Mouse (Mus musculus) right cerebral cortex, postnatal 10 days (tissue): ENCODE measurements around the gene Slc2a6.

Source experiments
- DNase-seq, 2 experiments: peaks; one replicate each; pipeline ENCODE4 v3.0.0; 2021; ENCODE audit warnings: low spot score in 2 of 2

Slc2a6 gene

DNA sequence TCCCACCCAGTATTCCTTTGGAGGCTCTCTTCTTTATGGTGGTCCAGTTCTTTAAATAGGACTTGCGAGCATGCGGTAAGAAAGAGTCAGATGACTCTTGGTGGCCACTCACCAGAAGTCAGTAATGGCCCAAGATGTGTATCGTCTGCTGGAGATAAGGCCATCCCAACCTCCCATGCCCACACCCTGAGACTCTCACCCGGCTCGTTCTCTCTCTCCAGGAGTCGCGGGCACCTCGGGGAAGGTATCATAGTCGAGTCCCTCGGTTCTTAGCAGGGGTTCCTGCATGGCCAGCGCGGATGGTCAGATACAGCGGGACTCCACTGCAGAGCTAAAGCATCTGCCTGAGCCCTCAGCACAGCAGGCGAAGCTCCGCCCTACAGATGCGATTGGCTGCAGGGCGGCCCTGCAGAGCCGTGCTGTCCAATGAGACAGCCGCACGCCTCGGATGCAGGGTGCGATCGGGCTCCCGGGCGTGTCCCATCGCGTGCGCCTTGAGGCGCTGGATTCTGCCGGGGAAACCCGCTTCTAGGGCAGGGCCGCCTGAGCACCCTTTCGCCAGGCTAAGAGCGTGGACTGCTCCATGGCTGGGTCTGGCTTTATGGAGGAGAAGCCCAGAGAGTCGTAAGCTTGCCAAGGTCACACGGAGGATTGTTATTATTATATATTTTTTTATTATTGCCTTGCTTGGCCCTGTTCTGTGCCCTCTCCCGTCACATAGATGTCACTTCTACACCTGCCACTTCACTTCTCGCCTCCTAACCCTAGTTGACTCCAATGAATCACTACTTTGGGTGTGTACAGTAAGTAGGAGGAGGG lies at the start of gene Slc2a6:
Gene Slc2a6, minus strand, starts transcription at position 381 of the 819 bp plus-strand sequence.
- peak; percentile 96 to 97 for DNase-seq

DNA sequence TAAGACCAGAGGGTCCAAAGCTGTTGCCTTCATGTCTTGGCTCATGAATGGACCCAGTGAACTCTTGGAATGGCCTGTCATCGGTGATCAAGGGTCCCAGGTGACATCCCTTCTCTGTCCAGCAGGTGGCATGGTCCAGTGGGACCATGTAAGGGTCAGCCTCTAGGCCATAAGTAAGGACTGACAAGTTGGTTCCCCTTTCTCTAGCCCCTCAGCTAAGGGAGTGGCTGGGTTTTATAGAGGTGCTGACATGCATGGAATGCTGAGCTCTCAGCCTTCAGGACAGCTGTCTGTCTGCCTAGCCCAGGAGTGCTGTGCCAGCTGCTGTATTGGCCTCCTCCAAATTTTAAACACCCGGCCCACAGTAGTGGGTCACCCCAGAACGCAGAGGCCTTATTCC lies 47.7 kb upstream of the Slc2a6 start:
- no peak for DNase-seq

DNA sequence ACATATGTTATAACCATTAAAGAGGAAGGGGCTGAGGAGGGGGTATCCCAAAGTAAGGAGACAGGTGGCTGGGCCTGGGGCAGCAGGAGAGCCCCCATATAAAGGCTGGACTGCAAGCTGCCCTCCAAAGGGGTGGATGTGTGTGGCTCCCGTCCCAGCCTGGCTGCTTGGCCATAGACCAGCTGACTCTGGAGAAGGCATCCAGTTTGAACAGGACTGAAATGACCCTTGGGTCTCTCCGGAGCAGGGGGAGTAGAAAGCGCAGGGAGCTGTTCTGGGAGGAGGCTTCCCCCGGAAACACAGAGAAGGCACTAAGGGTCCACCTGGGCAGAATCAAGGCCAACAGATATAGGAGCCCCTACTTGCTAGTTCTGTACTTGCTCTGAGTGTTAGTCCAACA lies 47.0 kb upstream of the Slc2a6 start:
- no peak for DNase-seq

GRCm38 (mm10) chr2:27073407-27073806 lies 45.6 kb upstream of the Slc2a6 start:
- no peak for DNase-seq

DNA sequence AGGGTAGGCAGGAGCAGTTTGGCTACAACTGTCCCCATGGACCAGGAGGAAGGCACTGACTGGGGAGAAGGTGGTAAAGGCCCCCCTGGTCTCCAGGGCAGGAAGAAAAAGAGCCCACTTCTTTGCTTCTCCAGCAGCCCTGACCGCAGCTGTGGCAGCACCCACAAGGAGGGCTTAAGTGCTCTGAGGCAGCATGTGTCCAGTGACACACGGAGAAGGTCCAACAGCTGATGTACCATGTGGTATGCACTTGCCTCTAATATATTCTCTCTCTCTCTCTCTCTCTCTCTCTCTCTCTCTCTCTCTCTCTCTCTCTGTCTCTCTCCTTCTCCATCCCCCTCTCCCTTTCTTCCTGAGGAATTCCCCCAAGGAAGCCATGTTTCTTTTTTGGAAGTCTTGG lies 44.2 kb upstream of the Slc2a6 start, which contains the start of gene Mymk:
Gene Mymk, minus strand, starts transcription at position 202 of the 400 bp plus-strand sequence.
- no peak for DNase-seq

DNA sequence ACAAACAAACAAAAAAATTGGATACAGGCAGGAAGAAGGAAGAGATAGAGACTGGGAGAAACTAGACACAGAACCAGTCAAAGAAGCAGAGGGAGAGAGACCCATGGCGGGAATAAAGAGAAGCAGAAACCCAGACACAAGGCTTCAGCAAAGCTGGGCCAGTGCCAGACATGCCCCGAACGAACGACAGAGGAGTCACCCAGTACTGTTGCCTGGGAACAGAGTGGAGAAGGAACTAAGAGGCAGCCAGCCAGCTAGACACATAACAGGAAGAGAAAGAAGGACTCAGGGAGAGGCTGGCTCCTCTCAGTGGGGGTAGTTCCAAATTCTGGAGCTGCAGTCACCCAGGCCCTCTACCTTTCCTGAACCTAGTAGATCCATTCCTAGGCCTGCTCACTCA lies 43.3 kb upstream of the Slc2a6 start:
- peak; percentile 97 to 98 for DNase-seq

GRCm38 (mm10) chr2:27070247-27070813 lies 42.5 kb upstream of the Slc2a6 start:
- no peak for DNase-seq

GRCm38 (mm10) chr2:27069646-27070045 lies 41.8 kb upstream of the Slc2a6 start:
- no peak for DNase-seq

- DNase-seq: no peak
These were observed 40.2 kb upstream of the Slc2a6 start for GRCm38 (mm10) chr2:27067996-27068395.

- DNase-seq: no peak
These were observed 39.3 kb upstream of the Slc2a6 start for GRCm38 (mm10) chr2:27067124-27067523.

DNA sequence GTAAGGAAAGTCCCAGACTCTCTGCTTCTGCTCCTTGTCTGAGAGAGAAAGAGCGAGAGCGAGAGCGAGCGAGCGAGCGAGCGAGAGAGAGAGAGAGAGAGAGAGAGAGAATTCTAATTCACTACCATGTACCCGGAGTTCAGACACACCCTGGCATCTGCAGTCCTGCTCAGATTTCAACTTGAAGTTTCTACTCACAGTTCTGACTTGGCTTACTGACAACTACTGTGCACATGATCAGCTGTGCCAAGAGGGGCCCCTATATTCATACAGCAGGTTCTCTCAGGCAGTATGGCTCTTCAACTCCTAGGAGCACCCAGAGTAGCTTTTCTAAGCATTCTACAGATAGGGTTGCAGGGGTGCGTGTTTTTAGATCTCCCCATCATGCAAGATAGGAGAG lies 31.4 kb upstream of the Slc2a6 start:
- no peak for DNase-seq

DNA sequence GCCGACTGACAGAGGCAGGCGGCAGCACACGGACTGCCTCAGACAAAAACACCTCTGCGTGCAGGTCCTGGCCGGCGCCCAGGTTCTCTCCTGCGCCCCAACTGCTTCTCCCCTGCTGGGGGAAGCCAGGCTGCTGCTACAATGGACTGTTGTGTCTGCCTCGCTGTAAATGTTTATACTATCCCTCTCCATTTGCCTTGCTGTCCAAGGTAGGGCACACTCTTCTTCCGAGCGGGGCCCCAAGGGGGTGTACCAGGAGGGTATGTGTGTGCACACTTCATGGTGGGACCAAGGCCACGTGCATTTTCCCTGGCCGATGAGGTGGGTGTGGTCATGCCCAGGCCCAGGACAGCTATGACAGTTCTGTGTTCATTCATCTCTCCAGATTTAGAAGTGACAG lies 31.0 kb upstream of the Slc2a6 start:
- DNase-seq: no peak

DNA sequence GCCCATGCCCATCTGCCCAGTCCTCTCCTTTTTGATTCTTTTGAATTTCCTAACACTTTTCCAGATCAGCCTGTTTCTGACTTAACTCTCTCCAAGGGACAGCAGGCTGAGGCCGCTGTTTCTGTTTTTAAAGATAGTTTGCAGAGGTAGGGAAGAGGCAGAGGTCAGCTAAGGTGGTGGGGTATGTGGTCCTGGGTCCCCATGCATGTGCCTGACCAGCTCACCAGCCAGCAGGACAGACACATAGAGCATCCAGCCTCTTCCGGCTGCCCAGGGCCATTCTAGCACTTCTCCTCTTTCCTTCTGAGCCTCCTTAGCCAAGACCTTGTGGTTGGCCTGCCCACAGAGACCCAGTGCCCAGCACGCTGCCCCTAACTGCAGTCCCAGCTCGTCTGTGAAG lies 30.5 kb upstream of the Slc2a6 start:
- DNase-seq: no peak

GRCm38 (mm10) chr2:27049408-27049807 lies 21.6 kb upstream of the Slc2a6 start:
- no peak for DNase-seq

GRCm38 (mm10) chr2:27045979-27046770 lies 18.4 kb upstream of the Slc2a6 start:
- DNase-seq: peak; percentile 63 to 75

DNA sequence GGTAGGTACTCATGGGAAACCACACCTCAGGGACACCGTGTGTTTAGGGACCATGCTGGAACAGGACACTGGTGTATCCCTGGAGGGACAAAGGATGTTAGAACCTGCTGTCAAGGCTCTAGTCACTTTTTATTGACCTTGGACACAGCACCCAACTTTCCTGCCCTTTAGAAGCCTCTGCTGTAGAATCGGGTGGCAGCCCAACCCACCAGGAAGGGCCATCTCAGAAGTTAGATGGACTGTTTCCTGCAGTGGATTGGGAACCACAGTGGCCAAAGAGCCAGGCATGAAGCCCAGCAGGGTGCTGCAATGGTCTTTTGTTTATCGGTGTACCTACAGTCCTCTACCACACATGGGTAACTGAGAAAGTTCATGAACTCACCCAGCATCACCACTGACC lies 16.8 kb upstream of the Slc2a6 start:
- no peak for DNase-seq

- no peak for DNase-seq
These were observed 16.4 kb upstream of the Slc2a6 start for GRCm38 (mm10) chr2:27044166-27044565.

DNA sequence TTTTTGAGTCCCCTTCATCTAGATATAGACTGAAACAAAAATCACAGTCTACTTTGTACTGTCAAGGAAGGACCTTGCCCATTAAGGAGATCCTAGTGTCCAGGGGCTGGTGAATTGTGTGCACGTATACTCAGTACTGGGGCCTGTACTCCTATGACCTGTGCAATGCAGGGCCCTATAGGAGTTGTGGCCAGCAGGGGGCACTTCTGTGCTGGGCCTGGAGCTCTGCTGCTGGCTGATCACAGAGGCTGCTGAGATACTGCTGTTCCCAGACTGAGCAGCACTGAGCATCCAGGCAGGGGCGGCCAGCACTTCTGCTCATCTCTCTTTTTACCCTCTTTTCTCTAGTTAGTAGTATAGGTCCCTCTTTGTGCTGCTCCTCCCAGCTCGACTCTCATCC lies 15.7 kb upstream of the Slc2a6 start:
- DNase-seq: peak; percentile 92 to 94

GRCm38 (mm10) chr2:27042131-27042844 lies 14.5 kb upstream of the Slc2a6 start:
- DNase-seq: no peak

DNA sequence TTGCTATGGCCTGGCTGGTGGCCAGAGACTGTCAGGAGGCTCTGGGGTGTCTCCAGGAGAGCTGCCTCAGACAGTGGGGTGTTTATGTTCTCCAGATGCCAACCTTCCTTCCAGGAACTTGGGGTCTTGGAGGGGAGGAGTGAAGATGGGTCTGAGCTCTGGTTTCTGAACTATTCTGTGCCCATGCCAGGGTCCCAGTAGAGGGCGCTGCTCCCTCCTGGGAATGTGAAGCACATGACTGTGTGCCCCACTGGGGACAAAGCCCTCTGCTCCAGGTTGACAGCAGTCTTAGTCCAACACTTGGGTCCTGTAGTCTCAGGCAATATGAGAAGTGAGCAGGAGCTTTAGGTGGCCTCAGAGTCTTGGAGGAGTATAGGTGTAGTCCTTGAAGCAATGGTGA lies 11.5 kb upstream of the Slc2a6 start:
- DNase-seq: no peak

GRCm38 (mm10) chr2:27038596-27038995 lies 10.8 kb upstream of the Slc2a6 start:
- peak; percentile 83 to 90 for DNase-seq

DNA sequence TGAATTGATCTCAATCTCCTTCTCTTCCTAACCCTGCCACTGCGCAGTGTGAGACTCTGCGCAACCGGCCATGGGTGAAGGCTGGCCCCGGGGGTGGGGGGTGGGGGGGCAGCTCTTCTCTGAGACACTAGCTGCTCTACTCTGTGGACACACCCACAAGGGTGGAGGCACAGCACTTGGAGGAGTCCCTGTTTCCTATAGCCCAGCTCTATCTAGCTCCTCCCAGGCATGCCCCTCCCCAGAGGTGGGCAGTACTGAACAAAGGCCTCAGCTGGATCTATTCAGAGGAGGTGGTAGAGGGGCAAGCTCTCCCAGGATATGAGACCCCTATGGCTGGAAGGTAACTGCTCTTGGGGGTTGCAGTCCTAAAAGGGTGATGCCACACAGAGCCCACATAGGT lies 9.2 kb upstream of the Slc2a6 start:
- DNase-seq: no peak
